Mouse (Mus musculus): ENCODE data around the gene Arhgap35.
"Not testable (repeated sequence)": the region's sequence is repeated elsewhere in the genome, so short reads cannot be mapped to it uniquely, and the experiment has no call there.

Gene Arhgap35

GRCm38 (mm10) chr7:16614888-16615715, at the start of gene Arhgap35:
Gene Arhgap35, minus strand, starts transcription at chr7:16614993.
- DNase-seq (ENCODE audit: low read depth): peak; percentile 97

GRCm38 (mm10) chr7:16644260-16644659, 29.5 kb upstream of the Arhgap35 start:
- DNase-seq (ENCODE audit: low read depth): peak; percentile 52

- not testable (repeated sequence) for DNase-seq (ENCODE audit: low read depth)
These were observed 28.3 kb upstream of the Arhgap35 start for GRCm38 (mm10) chr7:16643106-16643505.

GRCm38 (mm10) chr7:16639028-16639427, 24.2 kb upstream of the Arhgap35 start:
- no peak for DNase-seq (ENCODE audit: low read depth)

- DNase-seq (ENCODE audit: low read depth): no peak
These were observed 20.3 kb upstream of the Arhgap35 start for GRCm38 (mm10) chr7:16635116-16635515.

- DNase-seq (ENCODE audit: low read depth): peak; percentile 78
These were observed 19.1 kb upstream of the Arhgap35 start for GRCm38 (mm10) chr7:16633913-16634312.

GRCm38 (mm10) chr7:16631932-16632331, 17.1 kb upstream of the Arhgap35 start:
- DNase-seq (ENCODE audit: low read depth): peak; percentile 53

GRCm38 (mm10) chr7:16631025-16631424, 16.2 kb upstream of the Arhgap35 start:
- DNase-seq (ENCODE audit: low read depth): no peak

GRCm38 (mm10) chr7:16629598-16630296, 15.0 kb upstream of the Arhgap35 start:
- DNase-seq (ENCODE audit: low read depth): peak; percentile 88

- peak; percentile 89 for DNase-seq (ENCODE audit: low read depth)
These were observed 13.4 kb upstream of the Arhgap35 start for GRCm38 (mm10) chr7:16628096-16628771.

- DNase-seq (ENCODE audit: low read depth): no peak
These were observed 8.9 kb upstream of the Arhgap35 start for GRCm38 (mm10) chr7:16623687-16624086.

- DNase-seq (ENCODE audit: low read depth): no peak
These were observed 8.3 kb upstream of the Arhgap35 start for GRCm38 (mm10) chr7:16623131-16623530.

- no peak for DNase-seq (ENCODE audit: low read depth)
These were observed 6.4 kb upstream of the Arhgap35 start for GRCm38 (mm10) chr7:16621066-16621622.

- DNase-seq (ENCODE audit: low read depth): peak; percentile 63
These were observed 3.9 kb upstream of the Arhgap35 start for GRCm38 (mm10) chr7:16618661-16619211.

GRCm38 (mm10) chr7:16617045-16617444, 2.3 kb upstream of the Arhgap35 start:
- DNase-seq (ENCODE audit: low read depth): peak; percentile 47

- no peak for DNase-seq (ENCODE audit: low read depth)
These were observed 464 bp downstream of the Arhgap35 start for GRCm38 (mm10) chr7:16614171-16614887.

- DNase-seq (ENCODE audit: low read depth): no peak
These were observed 1.2 kb downstream of the Arhgap35 start for GRCm38 (mm10) chr7:16613461-16614170.

GRCm38 (mm10) chr7:16610345-16610744, 4.4 kb downstream of the Arhgap35 start:
- DNase-seq (ENCODE audit: low read depth): no peak

GRCm38 (mm10) chr7:16608961-16609360, 5.8 kb downstream of the Arhgap35 start:
- DNase-seq (ENCODE audit: low read depth): no peak

GRCm38 (mm10) chr7:16608046-16608445, 6.7 kb downstream of the Arhgap35 start:
- DNase-seq (ENCODE audit: low read depth): no peak

- not testable (repeated sequence) for DNase-seq (ENCODE audit: low read depth)
These were observed 8.0 kb downstream of the Arhgap35 start for GRCm38 (mm10) chr7:16606808-16607207.

Data from induced T-regulatory cell, adult 2 months (primary cell).